Mouse (Mus musculus): ENCODE data around the gene C130050O18Rik. TPM values are rescaled to one million over a fixed set of nuclear protein-coding genes. Genes with fewer than 3 reads are reported as not detected.

Gene C130050O18Rik
- polyA plus RNA-seq, 1 experiment from 2014 or later: 0.43 TPM

DNA sequence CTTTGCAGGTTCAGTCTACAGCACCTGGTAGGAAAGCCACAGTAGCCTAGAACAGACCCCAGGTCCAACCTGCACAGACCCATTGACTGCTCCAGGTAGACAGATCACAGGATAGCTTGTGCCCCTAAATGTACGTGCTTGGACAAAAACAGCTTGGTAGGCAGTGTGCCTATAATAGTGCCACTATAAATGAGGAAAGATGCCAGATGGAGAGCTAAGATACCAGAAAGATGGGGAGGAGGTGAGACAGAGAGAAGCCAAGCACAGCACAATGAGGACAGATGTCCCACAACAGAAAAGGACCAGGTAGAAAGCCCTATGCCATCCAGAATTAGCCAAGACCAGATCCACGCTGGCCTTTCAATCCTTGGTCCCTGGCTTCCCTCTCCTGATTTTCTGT is 3.0 kb upstream of the C130050O18Rik start:
- peaks cover 23% of the 10 kb centered on the region for H3K4me1 ChIP-seq (ENCODE audit: control insufficient read depth, insufficient read depth, low read length)
- whole genome bisulfite sequencing: 91% methylated on average over 2 of the region's 2 CpGs
- H3K4me2 ChIP-seq (ENCODE audit: low read depth, low read length): no peak overlapping the region
- H3K4me3 ChIP-seq (ENCODE audit: low read length): no peak overlapping the region
- H3K9me3 ChIP-seq (replicated peaks; ENCODE audit: control insufficient read depth, low read length): no peaks in the 10 kb centered on the region
- ATAC-seq (replicated peaks; ENCODE audit: extremely low read depth, insufficient read depth, low FRiP score): no peak
- no peak overlapping the region for H3K27ac ChIP-seq (ENCODE audit: low read length)
- no peaks in the 10 kb centered on the region for H3K27me3 ChIP-seq (ENCODE audit: control insufficient read depth, insufficient read depth, low read length)
- no peak overlapping the region for H3K9ac ChIP-seq (ENCODE audit: low read length)
- H3K36me3 ChIP-seq (ENCODE audit: control insufficient read depth, insufficient read depth): no peaks in the 10 kb centered on the region

DNA sequence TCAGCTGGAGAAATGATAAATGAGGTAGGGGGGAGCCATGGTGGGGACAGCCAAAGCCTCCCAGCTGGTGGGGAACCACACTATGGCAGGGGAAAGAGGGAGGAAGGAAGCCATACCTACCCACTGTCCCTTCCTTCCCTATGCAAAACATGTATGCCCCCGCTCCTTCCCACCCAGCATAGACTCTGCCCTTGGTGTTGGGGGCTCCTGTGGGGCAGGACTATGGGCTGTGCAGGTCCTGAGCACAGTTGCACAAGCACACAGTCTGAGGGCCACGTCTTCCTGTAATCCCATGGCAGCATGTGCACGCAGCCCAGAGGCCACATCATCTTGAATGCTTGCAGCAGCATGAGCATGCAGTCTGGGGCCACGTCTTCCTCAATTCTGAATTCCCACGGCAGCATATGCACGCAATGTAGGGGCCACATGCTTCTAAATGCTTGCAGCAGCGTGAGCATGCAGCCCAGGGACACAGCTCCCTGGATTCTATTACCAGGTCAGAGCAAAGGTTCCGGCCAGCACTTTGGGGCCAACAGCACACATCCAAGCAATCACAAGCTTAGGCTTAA is 1.3 kb upstream of the C130050O18Rik start:
- Histone ChIP-seq H3K4me2 (ENCODE audit: low read depth, low read length) (no peak overlapping the region), H3K27me3 (ENCODE audit: control insufficient read depth, insufficient read depth, low read length) (no peaks in the 10 kb centered on the region), H3K4me3 (ENCODE audit: low read length) (no peak overlapping the region), H3K9me3 (replicated peaks; ENCODE audit: control insufficient read depth, low read length) (no peaks in the 10 kb centered on the region), H3K27ac (ENCODE audit: low read length) (no peak overlapping the region), H3K9ac (ENCODE audit: low read length) (no peak overlapping the region), H3K36me3 (ENCODE audit: control insufficient read depth, insufficient read depth) (no peaks in the 10 kb centered on the region), H3K4me1 (ENCODE audit: control insufficient read depth, insufficient read depth, low read length) (peaks cover 11% of the 10 kb centered on the region)
- no peak for ATAC-seq (replicated peaks; ENCODE audit: extremely low read depth, insufficient read depth, low FRiP score)
- 83% methylated on average over 8 of the region's 8 CpGs for WGBS

DNA sequence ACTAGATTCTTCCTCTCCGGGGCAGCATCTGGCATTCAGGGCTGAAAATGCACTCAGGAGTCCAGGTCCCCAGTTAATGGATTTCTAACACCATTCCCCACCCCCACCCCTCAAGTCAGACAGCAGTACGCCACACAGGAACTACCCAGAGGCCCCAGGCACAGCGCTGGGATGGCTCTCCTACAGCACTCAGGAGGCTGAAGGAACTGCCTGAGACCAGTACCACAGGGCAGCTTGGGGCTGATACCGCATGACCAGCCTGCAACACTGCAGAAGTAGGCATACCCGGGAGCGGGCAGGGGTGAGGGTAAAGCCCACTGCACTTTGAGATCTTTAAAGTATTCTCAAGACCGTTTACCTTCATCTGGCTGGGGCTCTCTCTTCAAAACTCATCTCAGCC is 398 bp downstream of the C130050O18Rik start:
- WGBS: 67% methylated on average over 7 of the region's 7 CpGs
- H3K27me3 ChIP-seq (ENCODE audit: control insufficient read depth, insufficient read depth, low read length): no peaks in the 10 kb centered on the region
- ATAC-seq (replicated peaks; ENCODE audit: extremely low read depth, insufficient read depth, low FRiP score): no peak
- no peak overlapping the region for H3K9ac ChIP-seq (ENCODE audit: low read length)
- H3K27ac ChIP-seq (ENCODE audit: low read length): no peak overlapping the region
- H3K4me3 ChIP-seq (ENCODE audit: low read length): no peak overlapping the region
- H3K9me3 ChIP-seq (replicated peaks; ENCODE audit: control insufficient read depth, low read length): no peaks in the 10 kb centered on the region
- H3K4me2 ChIP-seq (ENCODE audit: low read depth, low read length): no peak overlapping the region
- H3K36me3 ChIP-seq (ENCODE audit: control insufficient read depth, insufficient read depth): no peaks in the 10 kb centered on the region
- H3K4me1 ChIP-seq (ENCODE audit: control insufficient read depth, insufficient read depth, low read length): peaks cover 15% of the 10 kb centered on the region

DNA sequence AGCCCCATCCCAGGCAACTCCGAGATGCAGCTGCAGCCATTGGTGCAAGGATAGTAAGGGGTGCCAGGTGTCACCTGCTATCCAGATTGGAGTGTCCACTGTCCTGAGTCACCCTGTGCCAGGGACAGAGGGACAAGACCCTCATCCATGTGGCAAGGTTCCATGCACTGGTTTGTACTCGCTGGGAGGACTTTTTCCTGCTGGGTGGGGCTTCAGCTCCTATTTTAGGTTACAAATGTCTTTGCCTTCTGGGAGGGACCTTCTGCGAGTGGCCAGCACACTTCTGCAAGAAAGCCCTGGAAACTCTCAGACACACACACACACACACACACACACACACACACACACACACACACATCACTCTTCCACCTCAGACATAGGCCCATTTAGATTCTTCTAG is 873 bp downstream of the C130050O18Rik start:
- no peaks in the 10 kb centered on the region for H3K36me3 ChIP-seq (ENCODE audit: control insufficient read depth, insufficient read depth)
- H3K27me3 ChIP-seq (ENCODE audit: control insufficient read depth, insufficient read depth, low read length): no peaks in the 10 kb centered on the region
- 52% methylated on average over 3 of the region's 3 CpGs for WGBS
- H3K4me1 ChIP-seq (ENCODE audit: control insufficient read depth, insufficient read depth, low read length): peaks cover 15% of the 10 kb centered on the region
- no peak overlapping the region for H3K9ac ChIP-seq (ENCODE audit: low read length)
- H3K4me3 ChIP-seq (ENCODE audit: low read length): no peak overlapping the region
- ATAC-seq (replicated peaks; ENCODE audit: extremely low read depth, insufficient read depth, low FRiP score): no peak
- no peak overlapping the region for H3K4me2 ChIP-seq (ENCODE audit: low read depth, low read length)
- no peak overlapping the region for H3K27ac ChIP-seq (ENCODE audit: low read length)
- H3K9me3 ChIP-seq (replicated peaks; ENCODE audit: control insufficient read depth, low read length): no peaks in the 10 kb centered on the region

DNA sequence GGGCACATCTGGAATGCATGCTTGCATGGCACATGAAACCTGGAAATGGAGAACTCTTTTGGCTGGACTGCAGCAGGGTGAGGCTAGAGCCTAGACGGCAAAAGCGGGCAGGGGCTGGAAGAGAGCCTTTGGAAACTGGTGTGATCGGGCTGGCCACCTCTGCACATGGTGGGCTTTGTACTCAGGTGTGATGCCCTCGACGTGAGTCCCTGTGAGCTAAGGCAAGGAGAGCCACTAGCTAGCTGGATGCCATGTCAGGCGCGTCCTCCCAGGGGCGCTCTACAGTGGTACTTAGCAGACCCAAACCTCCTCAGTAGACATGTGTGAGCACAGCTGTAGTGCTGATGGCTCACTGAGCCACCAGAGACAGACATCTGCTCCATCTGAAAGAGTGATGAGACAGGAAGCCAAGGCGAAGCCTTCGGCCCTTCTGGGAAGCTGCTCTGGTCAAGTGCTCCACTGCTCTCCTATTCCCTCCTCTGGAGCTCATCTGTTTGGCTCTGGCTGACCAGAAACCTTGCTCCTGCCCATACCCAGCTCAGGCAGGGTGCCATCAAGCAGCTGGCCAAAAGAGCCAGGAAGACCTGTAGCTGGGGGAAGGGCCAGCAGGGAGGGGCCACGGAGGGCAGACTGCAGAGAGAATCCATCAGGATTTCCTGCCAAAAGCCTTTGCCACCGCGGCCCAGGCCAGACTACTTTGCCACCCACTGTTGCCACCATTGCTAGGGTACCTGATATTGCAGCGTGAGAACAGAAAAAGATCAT is 2.2 kb downstream of the C130050O18Rik start:
- Histone ChIP-seq H3K4me1 (ENCODE audit: control insufficient read depth, insufficient read depth, low read length) (peaks cover 15% of the 10 kb centered on the region), H3K4me2 (ENCODE audit: low read depth, low read length) (no peak overlapping the region), H3K9ac (ENCODE audit: low read length) (no peak overlapping the region), H3K9me3 (replicated peaks; ENCODE audit: control insufficient read depth, low read length) (no peaks in the 10 kb centered on the region), H3K27ac (ENCODE audit: low read length) (peak overlapping the region; percentile 23; the same call in 1 of the 2 replicates), H3K27me3 (ENCODE audit: control insufficient read depth, insufficient read depth, low read length) (no peaks in the 10 kb centered on the region), H3K36me3 (ENCODE audit: control insufficient read depth, insufficient read depth) (no peaks in the 10 kb centered on the region), H3K4me3 (ENCODE audit: low read length) (no peak overlapping the region)
- 80% methylated on average over 14 of the region's 14 CpGs for WGBS
- ATAC-seq (replicated peaks; ENCODE audit: extremely low read depth, insufficient read depth, low FRiP score): no peak

DNA sequence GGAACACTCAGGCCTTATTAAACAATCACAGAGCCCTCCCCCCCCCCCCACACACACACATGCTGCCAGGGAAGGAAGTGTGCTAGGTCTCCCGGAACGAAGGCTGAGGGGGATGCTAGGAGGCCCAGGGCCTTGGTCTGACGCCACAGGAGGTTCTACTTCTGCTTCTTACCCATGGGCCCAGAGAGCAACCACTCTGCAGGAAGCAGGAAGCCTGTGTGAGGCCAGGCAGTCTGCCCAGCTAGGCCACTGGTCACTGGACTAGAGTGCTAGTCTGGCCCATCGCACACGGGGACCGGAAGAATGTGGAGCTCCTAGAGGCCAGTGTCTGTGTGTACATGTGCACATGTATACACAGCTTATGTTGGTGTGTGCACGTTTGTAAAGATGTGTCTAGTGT is 3.4 kb downstream of the C130050O18Rik start:
- Histone ChIP-seq H3K4me1 (ENCODE audit: control insufficient read depth, insufficient read depth, low read length) (peaks cover 15% of the 10 kb centered on the region), H3K27ac (ENCODE audit: low read length) (peak overlapping the region; percentile 58), H3K27me3 (ENCODE audit: control insufficient read depth, insufficient read depth, low read length) (no peaks in the 10 kb centered on the region), H3K4me2 (ENCODE audit: low read depth, low read length) (no peak overlapping the region), H3K9me3 (replicated peaks; ENCODE audit: control insufficient read depth, low read length) (no peaks in the 10 kb centered on the region), H3K36me3 (ENCODE audit: control insufficient read depth, insufficient read depth) (no peaks in the 10 kb centered on the region), H3K9ac (ENCODE audit: low read length) (no peak overlapping the region), H3K4me3 (ENCODE audit: low read length) (no peak overlapping the region)
- 72% methylated on average over 7 of the region's 7 CpGs for whole genome bisulfite sequencing
- no peak for ATAC-seq (replicated peaks; ENCODE audit: extremely low read depth, insufficient read depth, low FRiP score)

DNA sequence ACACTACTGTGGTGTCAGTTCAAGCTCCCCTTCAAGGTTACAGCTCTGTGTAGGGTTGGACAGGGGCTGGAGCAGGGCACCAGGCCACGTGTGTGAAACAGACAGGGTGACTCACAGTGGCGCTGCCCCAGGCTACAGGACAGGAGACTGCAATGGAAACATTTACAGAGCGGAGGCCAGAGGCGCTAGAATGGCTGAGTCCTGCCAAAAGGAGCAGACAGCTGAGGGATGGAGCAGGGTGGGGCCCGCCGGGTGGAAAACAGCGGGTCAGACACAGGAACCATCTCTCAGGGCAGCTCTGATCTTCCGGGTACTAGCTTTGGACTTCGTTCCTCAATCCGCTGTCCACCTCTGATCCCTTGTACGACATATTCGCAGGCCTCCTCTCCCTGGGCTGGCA is 4.3 kb downstream of the C130050O18Rik start:
- peak; percentile 77 for ATAC-seq (replicated peaks; ENCODE audit: extremely low read depth, insufficient read depth, low FRiP score)
- Histone ChIP-seq H3K4me3 (ENCODE audit: low read length) (no peak overlapping the region), H3K9ac (ENCODE audit: low read length) (no peak overlapping the region), H3K27me3 (ENCODE audit: control insufficient read depth, insufficient read depth, low read length) (0 out of 2 replicates have a peak, but pooled peaks cover 2% of the 10 kb centered on the region), H3K4me2 (ENCODE audit: low read depth, low read length) (no peak overlapping the region), H3K27ac (ENCODE audit: low read length) (peak overlapping the region; percentile 35; the same call in 1 of the 2 replicates), H3K4me1 (ENCODE audit: control insufficient read depth, insufficient read depth, low read length) (peaks cover 15% of the 10 kb centered on the region), H3K36me3 (ENCODE audit: control insufficient read depth, insufficient read depth) (no peaks in the 10 kb centered on the region), H3K9me3 (replicated peaks; ENCODE audit: control insufficient read depth, low read length) (no peaks in the 10 kb centered on the region)
- 57% methylated on average over 12 of the region's 12 CpGs for WGBS

DNA sequence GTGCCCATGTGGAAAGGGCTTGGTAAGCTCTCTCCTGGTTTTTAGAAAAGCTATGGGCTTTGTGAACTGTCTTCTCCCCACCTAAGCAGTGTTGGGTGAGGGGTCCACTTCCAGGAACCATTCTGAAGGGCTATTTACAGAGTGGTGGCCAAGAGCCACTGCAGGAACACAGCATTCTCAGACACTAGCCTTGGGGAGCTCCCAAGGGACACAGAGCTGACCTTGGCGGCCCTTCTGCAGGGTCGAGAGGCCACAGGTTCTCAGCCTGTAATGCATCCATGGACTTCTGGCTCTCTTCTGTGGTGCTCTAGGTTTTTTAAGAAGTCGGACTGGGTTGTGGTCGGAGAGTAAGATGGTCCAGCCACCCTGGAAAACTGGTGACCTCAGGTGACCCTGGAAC is 5.0 kb downstream of the C130050O18Rik start:
- Histone ChIP-seq H3K4me3 (ENCODE audit: low read length) (no peak overlapping the region), H3K27me3 (ENCODE audit: control insufficient read depth, insufficient read depth, low read length) (0 out of 2 replicates have a peak, but pooled peaks cover 2% of the 10 kb centered on the region), H3K9me3 (replicated peaks; ENCODE audit: control insufficient read depth, low read length) (no peaks in the 10 kb centered on the region), H3K36me3 (ENCODE audit: control insufficient read depth, insufficient read depth) (no peaks in the 10 kb centered on the region), H3K9ac (ENCODE audit: low read length) (no peak overlapping the region), H3K27ac (ENCODE audit: low read length) (no peak overlapping the region; the same call in 1 of the 2 replicates), H3K4me2 (ENCODE audit: low read depth, low read length) (no peak overlapping the region), H3K4me1 (ENCODE audit: control insufficient read depth, insufficient read depth, low read length) (peaks cover 13% of the 10 kb centered on the region)
- ATAC-seq (replicated peaks; ENCODE audit: extremely low read depth, insufficient read depth, low FRiP score): no peak
- 80% methylated on average over 4 of the region's 4 CpGs for WGBS

DNA sequence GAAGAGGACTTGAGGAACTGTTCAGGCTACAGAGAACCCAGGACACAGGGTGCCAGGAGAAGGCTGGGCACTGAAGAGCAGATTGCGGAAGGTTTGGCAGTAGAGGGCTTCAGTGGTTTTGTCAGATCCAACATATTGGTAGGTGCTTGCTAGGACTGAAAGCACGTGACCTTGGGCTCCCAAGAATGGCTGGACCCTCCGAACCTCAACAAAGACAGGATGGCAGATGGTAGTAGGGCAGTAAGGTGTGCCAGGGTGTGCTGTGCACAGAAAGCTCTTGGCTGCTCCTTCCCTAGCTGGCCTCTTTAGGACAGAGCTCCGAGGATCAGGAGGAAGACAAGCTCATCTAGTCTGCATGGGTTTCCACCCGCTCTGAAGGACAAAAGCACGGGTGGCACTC is 6.0 kb downstream of the C130050O18Rik start:
- H3K4me3 ChIP-seq (ENCODE audit: low read length): no peak overlapping the region
- H3K27ac ChIP-seq (ENCODE audit: low read length): no peak overlapping the region
- 88% methylated on average over 6 of the region's 6 CpGs for WGBS
- no peak overlapping the region for H3K9ac ChIP-seq (ENCODE audit: low read length)
- H3K4me2 ChIP-seq (ENCODE audit: low read depth, low read length): no peak overlapping the region
- no peaks in the 10 kb centered on the region for H3K9me3 ChIP-seq (replicated peaks; ENCODE audit: control insufficient read depth, low read length)
- 0 out of 2 replicates have a peak, but pooled peaks cover 2% of the 10 kb centered on the region for H3K27me3 ChIP-seq (ENCODE audit: control insufficient read depth, insufficient read depth, low read length)
- ATAC-seq (replicated peaks; ENCODE audit: extremely low read depth, insufficient read depth, low FRiP score): no peak
- no peaks in the 10 kb centered on the region for H3K36me3 ChIP-seq (ENCODE audit: control insufficient read depth, insufficient read depth)
- H3K4me1 ChIP-seq (ENCODE audit: control insufficient read depth, insufficient read depth, low read length): peaks cover 9% of the 10 kb centered on the region
